9 mouse cellular contexts compared by ENCODE assay signal in the genomic region with DNA sequence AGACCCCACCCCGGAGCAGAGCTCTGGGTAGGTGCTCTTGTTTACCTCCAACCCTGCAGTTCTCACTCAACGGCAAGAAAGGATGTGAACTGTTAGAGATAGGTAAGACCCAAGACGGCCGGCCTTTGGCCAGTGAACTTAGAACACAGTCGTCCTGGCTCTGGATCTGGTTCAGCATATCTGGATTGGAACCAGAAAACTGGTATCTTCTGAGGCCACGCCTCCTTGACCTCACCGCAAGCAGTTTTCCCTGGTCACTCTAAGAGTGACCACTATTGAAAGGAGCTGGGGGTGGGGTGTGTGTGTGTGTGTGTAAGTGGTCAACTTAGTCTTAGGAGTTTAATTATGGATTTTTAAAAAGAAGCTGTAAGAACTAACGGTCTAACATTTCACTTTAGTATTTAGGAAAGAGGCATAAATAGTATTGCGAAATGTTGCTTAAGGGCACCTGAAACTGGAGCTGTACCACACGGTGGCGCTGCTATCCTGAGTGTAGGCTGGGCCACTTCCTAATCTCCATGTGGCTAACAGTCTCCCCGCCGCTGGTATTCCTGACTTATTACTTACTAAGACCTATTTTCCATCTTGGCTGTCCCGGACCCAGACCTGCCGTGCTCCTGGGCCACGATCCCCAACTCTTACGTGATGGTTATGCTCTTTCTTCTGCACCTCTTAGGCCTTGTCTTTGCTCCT. TPM values are rescaled to one million over a fixed set of nuclear protein-coding genes. Genes with fewer than 3 reads are reported as not detected.
A peak's percentile ranks its signal among the peaks of the same experiment; 100 is the strongest.
DNase-seq lines count a peak whose midpoint lies in the region; ATAC-seq lines count a peak whose summit lies in the region.
"Had no signal": no experiment of that assay in that cellular context is flagged by ENCODE, and none has a peak within 500 bp of the region (broad histone marks: within the 10 kb centered on the region; RNA-seq: fewer than 3 reads in every experiment).

No protein-coding gene starts in this region.

- intact Hi-C loops in left cerebral cortex, postnatal 36 days (cut with DNase I) = loop anchor here (1.0 to 10.0 kb wide), 3 partner anchors 105 to 260 kb away; no protein-coding TSS in a partner anchor

- peak; percentile 52 for DNase-seq in WW6 (ENCODE audit: low read depth, low spot score)
- peak; percentile 87 to 93 for DNase-seq in cerebellum, postnatal 14 days
- DNase-seq in gastrocnemius, adult 8-10 months (ENCODE audit: low spot score in 2 of 2) = peak; percentile 56 to 62
- peak; percentile 71 for DNase-seq in induced T-regulatory cell, adult 2 months (ENCODE audit: low read depth)
- DNase-seq in left cerebral cortex, postnatal 36 days (ENCODE audit: low spot score in 2 of 2) = peak; percentile 63 to 68
- peak; percentile 88 for DNase-seq in right cerebral cortex, postnatal 14 days

- ATAC-seq in megakaryocyte-erythroid progenitor cell, adult 5-6 weeks (replicated peaks; ENCODE audit: low FRiP score, low TSS enrichment, poor library complexity, severe bottlenecking) = peak; percentile 71
- no peak for ATAC-seq in activated CD4-positive, CD25-positive, alpha-beta regulatory T cell, adult 4 months

RNA-seq across cellular contexts. Expression of a gene that starts 17.9 kb away (rescaled TPM):
- total RNA-seq in gastrocnemius, adult 8-10 months (2022) = not detected
- total RNA-seq in left cerebral cortex, postnatal 36 days (2021) = not detected
- total RNA-seq in megakaryocyte-erythroid progenitor cell, adult 5-6 weeks (2014; fragmentation: Nextera tagmentation) = not detected in 2 replicates
- total RNA-seq in megakaryocyte-erythroid progenitor cell, adult 5-6 weeks (2017) = not detected in 2 replicates
- polyA plus RNA-seq in activated CD4-positive, CD25-positive, alpha-beta regulatory T cell, adult 4 months (2017; shearing (Covaris generic)) = not detected

RNA-seq across cellular contexts. Expression of a gene that starts 20.6 kb away (rescaled TPM):
- not detected for total RNA-seq in gastrocnemius, adult 8-10 months (2022)
- total RNA-seq in left cerebral cortex, postnatal 36 days (2021) = 1 to 10 TPM in 1 of 2 experiments, under 1 TPM in 1; 0.99 to 1.1 TPM
- not detected in 2 replicates for total RNA-seq in megakaryocyte-erythroid progenitor cell, adult 5-6 weeks (2014; fragmentation: Nextera tagmentation)
- not detected in 2 replicates for total RNA-seq in megakaryocyte-erythroid progenitor cell, adult 5-6 weeks (2017)
- polyA plus RNA-seq in activated CD4-positive, CD25-positive, alpha-beta regulatory T cell, adult 4 months (2017; shearing (Covaris generic)) = not detected
- polyA plus RNA-seq: stomach, embryonic 14.5 days had no signal

RNA-seq across cellular contexts. Expression of a gene that starts 55.6 kb away (rescaled TPM):
- total RNA-seq in gastrocnemius, adult 8-10 months (2022) = 1 to 10 TPM in 2 of 4 experiments, under 1 TPM in 2; 0.60 to 2.0 (median 0.94) TPM
- 1 to 10 TPM in 1 of 2 experiments, under 1 TPM in 1; 0.72 to 1.4 TPM for total RNA-seq in left cerebral cortex, postnatal 36 days (2021)
- not detected in 2 replicates for total RNA-seq in megakaryocyte-erythroid progenitor cell, adult 5-6 weeks (2014; fragmentation: Nextera tagmentation)
- not detected in 2 replicates for total RNA-seq in megakaryocyte-erythroid progenitor cell, adult 5-6 weeks (2017)
- polyA plus RNA-seq in activated CD4-positive, CD25-positive, alpha-beta regulatory T cell, adult 4 months (2017; shearing (Covaris generic)) = under 1 TPM in 1 of 2 experiments, not detected in 1; 0.21 TPM

RNA-seq across cellular contexts. Expression of a gene that starts 57.8 kb away (rescaled TPM):
- total RNA-seq in gastrocnemius, adult 8-10 months (2022) = 1 to 10 TPM; 3.3 to 6.9 (median 4.2) TPM
- total RNA-seq in left cerebral cortex, postnatal 36 days (2021) = 100 to 1,000 TPM; 867 to 894 TPM
- 2.1 and 3.0 TPM in 2 replicates for total RNA-seq in megakaryocyte-erythroid progenitor cell, adult 5-6 weeks (2014; fragmentation: Nextera tagmentation)
- 0.23 and 0.76 TPM in 2 replicates for total RNA-seq in megakaryocyte-erythroid progenitor cell, adult 5-6 weeks (2017)
- polyA plus RNA-seq in activated CD4-positive, CD25-positive, alpha-beta regulatory T cell, adult 4 months (2017; shearing (Covaris generic)) = 10 to 100 TPM in 1 of 2 experiments, 1 to 10 TPM in 1; 9.7 to 11.6 TPM

RNA-seq across cellular contexts. Expression of a gene that starts 59.3 kb away (rescaled TPM):
- total RNA-seq in gastrocnemius, adult 8-10 months (2022) = 100 to 1,000 TPM; 288 to 338 (median 299) TPM
- 10 to 100 TPM; 54.3 to 58.5 TPM for total RNA-seq in left cerebral cortex, postnatal 36 days (2021)
- total RNA-seq in megakaryocyte-erythroid progenitor cell, adult 5-6 weeks (2014; fragmentation: Nextera tagmentation) = 50.8 and 85.0 TPM in 2 replicates
- 58.1 and 70.7 TPM in 2 replicates for total RNA-seq in megakaryocyte-erythroid progenitor cell, adult 5-6 weeks (2017)
- 100 to 1,000 TPM; 107 to 139 TPM for polyA plus RNA-seq in activated CD4-positive, CD25-positive, alpha-beta regulatory T cell, adult 4 months (2017; shearing (Covaris generic))
